Mouse (Mus musculus): ENCODE results near the gene Gm20538. TPM values are rescaled to one million over a fixed set of nuclear protein-coding genes. Genes with fewer than 3 reads are reported as not detected.

The Gm20538 gene
- polyA plus RNA-seq, 1 experiment from 2014 or later, result not detected

DNA sequence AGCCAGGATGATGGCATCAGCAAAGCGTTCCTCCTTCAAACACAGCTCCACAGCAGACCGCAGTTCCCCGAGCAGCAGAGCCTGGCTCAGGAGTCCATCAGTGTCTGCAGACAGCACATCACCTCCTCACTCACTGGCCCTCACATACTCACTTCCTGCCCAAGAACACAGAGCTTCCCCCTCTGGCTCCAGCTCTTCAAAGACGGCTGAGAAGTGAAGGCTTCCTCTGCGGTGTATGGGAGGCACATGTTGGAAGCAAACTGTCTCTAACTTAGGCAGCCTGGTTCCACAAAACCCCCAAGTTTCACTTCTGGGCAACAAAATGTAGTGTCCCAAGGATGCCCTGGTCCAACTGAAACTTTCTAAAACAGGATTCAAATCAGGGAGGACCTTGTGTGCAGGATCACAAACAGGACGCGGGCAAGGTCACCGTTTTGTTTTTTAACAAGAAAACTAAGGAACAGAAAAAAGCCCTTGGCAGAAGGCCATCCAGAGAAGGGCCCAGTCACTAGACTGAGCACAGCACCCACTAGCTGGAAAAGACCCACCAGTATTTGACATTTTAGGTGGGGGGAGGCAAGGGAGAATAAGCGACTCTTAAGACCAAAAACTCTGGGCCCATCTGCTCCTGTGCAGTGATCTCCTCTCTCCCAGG is 27.0 kb downstream of the Gm20538 start:
- no peak for ATAC-seq
- H3K9me3 ChIP-seq (replicated peaks), result no peaks in the 10 kb centered on the region
- no peak overlapping the region for H3K9ac ChIP-seq
- WGBS (ENCODE audit: insufficient replicate concordance), result 49% methylated on average over 9 of the region's 9 CpGs
- H3K4me1 ChIP-seq, result no peaks in the 10 kb centered on the region
- no peak overlapping the region for H3K27ac ChIP-seq
- no peaks in the 10 kb centered on the region for H3K27me3 ChIP-seq (replicated peaks)
- no peak overlapping the region for H3K4me3 ChIP-seq
- H3K4me2 ChIP-seq, result no peak overlapping the region
- no peaks in the 10 kb centered on the region for H3K36me3 ChIP-seq

GRCm38 (mm10) chr19:44519152-44519551 is 33.5 kb downstream of the Gm20538 start:
- WGBS (ENCODE audit: insufficient replicate concordance), result 27% methylated on average over 7 of the region's 7 CpGs
- no peak overlapping the region for H3K27ac ChIP-seq
- H3K4me2 ChIP-seq, result no peak overlapping the region
- H3K9ac ChIP-seq, result no peak overlapping the region
- H3K4me1 ChIP-seq, result no peaks in the 10 kb centered on the region
- no peaks in the 10 kb centered on the region for H3K36me3 ChIP-seq
- H3K9me3 ChIP-seq (replicated peaks), result no peaks in the 10 kb centered on the region
- peaks cover 53% of the 10 kb centered on the region for H3K27me3 ChIP-seq (replicated peaks)
- H3K4me3 ChIP-seq, result no peak overlapping the region
- ATAC-seq, result no peak

GRCm38 (mm10) chr19:44517996-44518768 is 34.4 kb downstream of the Gm20538 start:
- no peaks in the 10 kb centered on the region for H3K4me1 ChIP-seq
- H3K36me3 ChIP-seq, result no peaks in the 10 kb centered on the region
- no peak for ATAC-seq
- H3K27me3 ChIP-seq (replicated peaks), result peaks cover 62% of the 10 kb centered on the region
- no peak overlapping the region for H3K4me3 ChIP-seq
- no peak overlapping the region for H3K27ac ChIP-seq
- 52% methylated on average over 12 of the region's 12 CpGs for WGBS (ENCODE audit: insufficient replicate concordance)
- H3K9me3 ChIP-seq (replicated peaks), result no peaks in the 10 kb centered on the region
- H3K4me2 ChIP-seq, result no peak overlapping the region
- no peak overlapping the region for H3K9ac ChIP-seq

DNA sequence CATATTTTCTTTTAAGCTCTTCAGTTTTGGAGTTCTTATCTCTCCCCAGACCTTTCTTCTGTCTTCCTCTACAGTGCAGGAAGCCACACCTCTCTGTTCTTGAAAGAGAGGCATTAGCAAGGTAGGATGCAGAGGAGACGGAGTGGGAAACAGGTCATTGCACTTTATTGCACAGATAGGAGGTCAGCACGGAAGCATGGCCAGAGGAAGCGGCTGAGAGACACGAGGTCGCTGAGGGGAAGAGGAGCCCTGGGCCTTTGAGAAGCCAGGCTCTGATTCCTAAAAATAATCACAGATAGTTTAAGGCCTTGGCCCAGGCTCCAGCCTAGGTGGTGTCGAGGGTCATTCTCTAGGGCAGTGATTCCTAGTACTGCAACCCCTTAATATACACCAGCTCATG is 36.9 kb downstream of the Gm20538 start:
- Histone ChIP-seq H3K9me3 (replicated peaks) (no peaks in the 10 kb centered on the region), H3K36me3 (no peaks in the 10 kb centered on the region), H3K27ac (no peak overlapping the region), H3K4me3 (no peak overlapping the region), H3K4me1 (no peaks in the 10 kb centered on the region), H3K27me3 (replicated peaks) (peaks cover 86% of the 10 kb centered on the region), H3K4me2 (no peak overlapping the region), H3K9ac (no peak overlapping the region)
- ATAC-seq, result no peak
- WGBS (ENCODE audit: insufficient replicate concordance), result 35% methylated on average over 6 of the region's 6 CpGs

DNA sequence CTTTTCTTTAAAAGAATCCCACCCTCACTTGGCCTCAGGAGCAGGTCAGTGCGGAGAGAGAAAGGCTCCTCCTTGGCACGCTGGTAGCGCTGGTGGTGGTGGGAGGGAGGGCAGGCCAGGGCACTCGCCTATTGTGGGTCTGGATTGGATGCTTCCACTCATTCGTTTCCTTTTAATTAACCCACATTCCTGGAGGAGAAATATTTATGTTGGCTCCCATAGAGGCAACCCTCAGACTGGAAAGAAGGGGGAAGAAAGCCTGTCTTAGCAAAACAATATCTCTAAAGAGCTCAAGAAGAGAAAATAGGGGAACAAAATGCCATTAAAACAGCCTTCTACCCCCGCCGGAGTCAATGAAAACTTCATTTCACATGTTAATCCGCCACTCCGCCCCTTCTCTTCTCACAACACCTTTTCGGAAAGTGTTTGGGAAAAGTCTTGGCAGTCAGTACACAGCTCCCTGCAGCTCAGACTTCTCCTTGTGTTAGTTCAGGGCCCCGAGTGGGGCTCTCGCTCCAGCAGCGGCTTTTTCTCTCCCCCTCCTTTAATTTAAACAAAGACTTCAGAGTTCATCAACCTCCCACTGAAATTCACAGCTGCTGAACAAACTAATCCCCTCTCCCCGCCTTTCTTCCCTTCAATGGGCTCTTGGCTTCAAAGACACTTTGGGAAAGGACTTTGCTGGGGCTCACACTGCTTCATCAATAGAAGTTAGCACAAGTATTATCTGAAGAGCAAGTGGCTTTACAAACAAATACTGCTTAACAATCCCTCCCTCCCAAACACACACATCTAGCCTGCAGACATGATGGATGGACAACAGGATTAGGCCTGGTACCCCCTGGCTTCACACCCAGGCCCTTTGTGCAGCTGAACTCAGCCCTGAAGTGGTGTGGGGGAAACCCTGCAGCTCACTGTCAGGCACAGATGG is 37.8 kb downstream of the Gm20538 start:
- Histone ChIP-seq H3K9ac (no peak overlapping the region), H3K27me3 (replicated peaks) (peaks cover 96% of the 10 kb centered on the region), H3K4me1 (no peaks in the 10 kb centered on the region), H3K4me2 (no peak overlapping the region), H3K4me3 (no peak overlapping the region), H3K36me3 (no peaks in the 10 kb centered on the region), H3K27ac (no peak overlapping the region), H3K9me3 (replicated peaks) (no peaks in the 10 kb centered on the region)
- no peak for ATAC-seq
- WGBS (ENCODE audit: insufficient replicate concordance), result 19% methylated on average over 14 of the region's 14 CpGs

DNA sequence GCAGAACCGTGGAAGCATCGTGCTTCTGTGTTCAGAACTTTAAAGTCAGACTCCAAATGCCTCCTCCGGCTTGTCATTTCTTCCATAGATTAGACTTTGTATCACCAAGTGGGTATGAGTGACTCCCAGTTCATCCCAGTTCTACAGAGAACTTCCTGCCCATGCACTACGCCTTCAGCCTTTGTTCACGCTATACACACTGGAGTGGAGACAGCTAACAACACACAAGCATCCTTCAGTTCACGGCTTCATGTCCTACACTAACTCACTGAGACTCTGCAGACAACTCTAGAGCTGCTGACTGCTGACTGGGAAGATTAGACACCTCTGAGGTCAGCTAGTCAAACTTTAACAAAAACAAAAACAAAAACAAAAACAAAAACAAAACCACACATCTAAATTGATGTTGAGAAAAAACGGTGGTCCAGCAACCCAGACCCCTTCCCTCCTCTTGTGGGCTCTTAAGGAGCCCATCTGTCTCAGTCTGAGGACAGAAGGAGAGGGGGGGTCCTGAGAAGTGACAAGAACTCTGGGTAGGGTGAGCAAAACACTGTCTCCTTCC is 38.6 kb downstream of the Gm20538 start:
- ATAC-seq, result no peak
- Histone ChIP-seq H3K4me1 (no peaks in the 10 kb centered on the region), H3K9ac (no peak overlapping the region), H3K36me3 (no peaks in the 10 kb centered on the region), H3K27me3 (replicated peaks) (peaks cover 100% of the 10 kb centered on the region), H3K9me3 (replicated peaks) (no peaks in the 10 kb centered on the region), H3K4me2 (no peak overlapping the region), H3K27ac (no peak overlapping the region), H3K4me3 (no peak overlapping the region)
- WGBS (ENCODE audit: insufficient replicate concordance), result 21% methylated on average over 7 of the region's 7 CpGs

DNA sequence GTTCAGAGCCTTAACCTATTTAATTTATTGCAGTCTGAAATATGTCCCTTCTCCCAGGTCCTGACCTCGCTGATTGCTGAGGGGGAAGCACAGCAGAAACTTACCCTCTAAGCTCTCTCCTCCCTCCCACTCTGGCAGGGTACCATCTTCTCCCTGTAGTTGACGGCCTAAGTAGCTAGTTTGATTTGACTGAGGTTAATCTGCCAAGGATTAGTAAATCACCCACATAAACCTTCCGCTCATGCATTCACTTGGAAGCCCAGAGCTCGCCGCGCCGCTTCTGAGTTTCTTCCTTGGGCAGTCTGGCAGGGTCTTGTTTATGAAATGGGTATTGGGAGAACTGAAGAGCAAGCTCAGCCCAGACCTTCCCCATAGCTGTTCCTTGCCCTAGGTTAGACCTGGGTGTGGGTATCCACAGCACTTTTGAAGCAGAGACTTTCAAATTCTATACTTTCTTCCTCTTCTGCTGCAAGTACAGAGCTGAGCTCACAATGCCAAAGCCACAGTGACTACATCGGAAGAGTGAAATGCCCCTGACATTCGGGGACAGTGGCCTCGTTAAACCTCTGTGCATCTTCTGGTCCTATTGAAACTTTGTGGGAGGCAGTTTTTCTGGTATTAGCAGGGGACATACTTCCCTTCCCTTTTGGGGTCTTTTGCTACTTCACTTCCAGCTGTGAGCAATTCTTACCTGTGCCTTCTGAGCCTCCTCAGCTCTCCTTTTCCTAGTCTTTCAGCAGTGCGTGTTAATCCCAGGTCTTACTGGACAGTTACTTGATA is 39.4 kb downstream of the Gm20538 start:
- no peaks in the 10 kb centered on the region for H3K4me1 ChIP-seq
- no peaks in the 10 kb centered on the region for H3K9me3 ChIP-seq (replicated peaks)
- H3K27ac ChIP-seq, result no peak overlapping the region
- ATAC-seq, result no peak
- 22% methylated on average over 11 of the region's 11 CpGs for WGBS (ENCODE audit: insufficient replicate concordance)
- no peak overlapping the region for H3K9ac ChIP-seq
- peaks cover 98% of the 10 kb centered on the region for H3K27me3 ChIP-seq (replicated peaks)
- H3K4me2 ChIP-seq, result no peak overlapping the region
- no peaks in the 10 kb centered on the region for H3K36me3 ChIP-seq
- no peak overlapping the region for H3K4me3 ChIP-seq

GRCm38 (mm10) chr19:44512601-44513000 is 40.0 kb downstream of the Gm20538 start:
- no peaks in the 10 kb centered on the region for H3K9me3 ChIP-seq (replicated peaks)
- H3K9ac ChIP-seq, result no peak overlapping the region
- no peak overlapping the region for H3K27ac ChIP-seq
- no peak overlapping the region for H3K4me3 ChIP-seq
- H3K27me3 ChIP-seq (replicated peaks), result peaks cover 94% of the 10 kb centered on the region
- no peak for ATAC-seq
- 23% methylated on average over 5 of the region's 5 CpGs for WGBS (ENCODE audit: insufficient replicate concordance)
- no peaks in the 10 kb centered on the region for H3K4me1 ChIP-seq
- H3K4me2 ChIP-seq, result no peak overlapping the region
- no peaks in the 10 kb centered on the region for H3K36me3 ChIP-seq

GRCm38 (mm10) chr19:44511451-44512231 is 41.0 kb downstream of the Gm20538 start:
- Histone ChIP-seq H3K4me3 (peak overlapping the region; percentile 37), H3K27me3 (replicated peaks) (peaks cover 94% of the 10 kb centered on the region), H3K4me1 (no peaks in the 10 kb centered on the region), H3K27ac (no peak overlapping the region), H3K9me3 (replicated peaks) (no peaks in the 10 kb centered on the region), H3K9ac (no peak overlapping the region), H3K36me3 (no peaks in the 10 kb centered on the region), H3K4me2 (peak overlapping the region; percentile 64)
- 1% methylated on average over 66 of the region's 66 CpGs for WGBS (ENCODE audit: insufficient replicate concordance)
- no peak for ATAC-seq

DNA sequence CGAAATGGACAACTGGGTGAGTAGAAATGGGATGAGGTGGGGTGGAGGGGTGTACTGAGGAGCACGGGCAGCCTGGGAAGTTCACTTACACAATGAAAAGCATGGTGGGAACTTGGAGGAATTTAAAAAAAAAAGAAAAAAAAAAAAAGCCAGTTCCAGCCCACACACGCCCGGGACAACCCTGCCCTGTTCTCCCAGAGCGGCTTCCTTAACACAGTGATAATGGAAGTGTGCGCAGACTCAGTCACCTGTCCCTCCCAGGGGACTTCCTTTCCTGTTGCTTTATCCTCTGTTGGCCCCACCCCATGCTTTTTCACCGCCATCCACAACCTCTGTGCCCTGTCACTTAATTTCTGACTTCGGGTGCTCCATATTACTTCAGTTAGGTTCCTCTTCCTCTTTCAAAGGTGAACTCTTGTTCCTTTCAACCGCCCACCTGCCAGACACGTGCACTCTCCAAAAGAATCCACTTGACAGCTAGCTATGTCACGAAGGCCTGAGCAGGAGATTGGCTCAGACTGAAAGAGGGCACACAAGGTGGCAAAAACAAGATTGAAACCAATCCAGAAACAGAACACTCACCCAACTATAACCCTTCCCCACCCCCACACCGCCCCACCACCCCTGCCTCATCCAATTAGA is 42.0 kb downstream of the Gm20538 start:
- 4% methylated on average over 12 of the region's 12 CpGs for WGBS (ENCODE audit: insufficient replicate concordance)
- Histone ChIP-seq H3K9me3 (replicated peaks) (no peaks in the 10 kb centered on the region), H3K9ac (no peak overlapping the region), H3K4me2 (no peak overlapping the region), H3K27ac (no peak overlapping the region), H3K27me3 (replicated peaks) (peaks cover 93% of the 10 kb centered on the region), H3K4me1 (no peaks in the 10 kb centered on the region), H3K4me3 (no peak overlapping the region), H3K36me3 (no peaks in the 10 kb centered on the region)
- ATAC-seq, result no peak

All from liver, embryonic 12.5 days (tissue).